Mouse (Mus musculus) small intestine, adult 2 months (tissue): Measurements from ENCODE around the gene Tpmt.

ENCODE experiments used
- CTCF ChIP-seq: fragments of 200-500 bp; IDR thresholded peaks from 2 replicates; pipeline ENCODE4 v1.5.1; 2012; ENCODE audit warnings: low read depth, mild to moderate bottlenecking, control low read depth, inconsistent platforms, low read length, moderate library complexity, mixed read lengths; ENCODE audit not compliant: insufficient replicate concordance, insufficient read length; ENCODE audit errors: extremely low read depth
- POLR2A ChIP-seq: fragments of 200-500 bp; IDR thresholded peaks from 2 replicates; pipeline ENCODE4 v1.6.1; 2012; ENCODE audit warnings: low read depth, mild to moderate bottlenecking, control low read depth, inconsistent platforms, low read length, moderate library complexity

DNA sequence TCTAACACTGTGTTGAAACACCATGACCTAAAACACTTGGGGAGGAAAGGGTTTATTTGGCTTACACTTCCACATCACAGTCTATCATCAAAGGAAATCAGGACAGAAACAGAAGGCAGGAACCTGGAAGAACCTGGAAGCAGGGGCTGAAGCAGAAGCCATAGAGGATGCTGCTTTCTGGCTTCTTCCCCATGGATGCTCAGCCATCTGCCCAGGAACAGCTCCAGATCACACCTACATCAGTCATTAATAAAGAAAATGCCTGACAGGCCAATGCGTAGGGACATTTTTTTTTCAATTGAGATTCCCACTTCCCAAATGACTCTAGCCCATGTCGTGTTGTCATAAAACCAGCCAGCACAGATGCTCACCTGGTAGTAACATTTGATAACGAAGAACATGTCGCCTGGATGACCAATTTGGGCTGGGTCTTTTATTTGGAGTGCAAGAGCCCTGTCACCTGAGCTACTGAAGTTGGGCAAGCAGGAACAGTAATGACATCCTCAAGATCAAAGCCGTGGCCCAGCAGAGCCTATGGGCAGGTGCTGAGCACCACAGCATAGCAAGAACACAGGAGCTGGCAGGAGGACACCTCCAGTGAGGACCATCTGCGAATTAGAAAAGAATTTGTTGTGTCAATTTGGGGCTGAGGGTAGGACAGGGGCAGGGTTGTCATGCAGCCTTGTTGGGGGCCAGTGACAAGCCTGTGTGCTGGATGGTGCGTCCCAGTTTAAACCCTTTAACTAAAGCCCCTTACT, 51.8 kb downstream of the Tpmt start:
- no peak for TF ChIP-seq CTCF
- no peak for TF ChIP-seq POLR2A
